9 mouse cellular contexts compared by ENCODE assay signal in the genomic region with DNA sequence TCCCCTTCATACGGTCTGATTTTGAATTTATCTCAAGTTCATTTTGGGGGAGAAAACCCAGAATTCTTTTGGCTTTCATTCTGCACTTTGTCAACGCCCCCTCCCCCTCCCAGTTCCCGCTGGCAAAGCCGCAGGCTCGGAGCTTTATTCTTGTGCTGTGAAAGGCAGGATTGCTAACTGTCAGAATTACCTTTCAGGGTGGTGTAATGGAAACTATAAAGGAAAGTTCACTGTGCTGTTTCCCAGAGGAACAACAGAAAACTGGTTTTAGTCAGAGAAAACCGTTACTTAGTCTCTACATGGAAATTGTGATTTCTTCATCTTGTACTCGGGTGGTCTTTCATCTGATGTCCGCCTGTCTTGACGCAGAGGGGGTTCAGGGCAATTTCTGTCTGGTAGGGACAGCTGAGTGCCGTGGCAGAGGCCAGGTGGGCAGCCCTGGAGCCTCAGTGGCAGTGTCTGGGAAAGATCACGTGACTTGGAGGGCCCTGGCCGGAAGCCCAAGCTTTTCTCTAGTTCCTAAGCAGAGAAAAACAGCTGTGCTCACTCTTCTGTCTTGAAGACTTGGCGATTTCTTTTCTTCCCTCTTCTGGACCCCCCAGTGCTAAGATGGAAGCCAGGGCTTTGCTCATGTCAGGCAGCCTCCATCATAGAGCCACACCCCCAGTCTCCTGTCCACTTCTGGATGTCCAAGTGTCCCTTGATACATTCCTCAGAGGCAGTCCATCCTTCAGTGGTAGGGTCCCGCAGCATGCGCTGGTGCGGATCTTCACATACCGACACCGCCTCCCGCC.
A peak's percentile ranks its signal among the peaks of the same experiment; 100 is the strongest.
DNase-seq lines count a peak whose midpoint lies in the region; ATAC-seq lines count a peak whose summit lies in the region.
"Had no signal": no experiment of that assay in that cellular context is flagged by ENCODE, and none has a peak within 500 bp of the region (broad histone marks: within the 10 kb centered on the region; RNA-seq: fewer than 3 reads in every experiment).

No protein-coding gene starts in this region.

- peaks cover 36% of the 10 kb centered on the region for H3K4me1 ChIP-seq in forebrain, embryonic 15.5 days
- peaks cover 18% of the 10 kb centered on the region for H3K4me1 ChIP-seq in hindbrain, embryonic 16.5 days (ENCODE audit: control insufficient read depth, insufficient read depth, low read depth, low read length)
- H3K4me1 ChIP-seq in neural tube, embryonic 13.5 days (replicated peaks) = peaks cover 40% of the 10 kb centered on the region

- no peaks in the 10 kb centered on the region for H3K9me3 ChIP-seq in forebrain, embryonic 15.5 days
- H3K9me3 ChIP-seq in hindbrain, embryonic 16.5 days (ENCODE audit: control insufficient read depth, low read length) = no peaks in the 10 kb centered on the region
- H3K9me3 ChIP-seq in neural tube, embryonic 13.5 days = no peaks in the 10 kb centered on the region

- ATAC-seq in forebrain, embryonic 15.5 days (replicated peaks) = peak; percentile 39; the same call in 1 of the 2 replicates
- ATAC-seq in hindbrain, embryonic 16.5 days = no peak
- ATAC-seq in neural tube, embryonic 13.5 days (ENCODE audit: low read depth) = no peak
- no peak for ATAC-seq in erythroid progenitor cell, adult 5-6 weeks (replicated peaks; ENCODE audit: low FRiP score, poor library complexity, severe bottlenecking)

- peak; percentile 71 for DNase-seq in left cerebral cortex, postnatal 4 days
- DNase-seq in left cerebral cortex, adult 9 months (ENCODE audit: low spot score in 2 of 2) = no peak
- DNase-seq in ovary, postnatal 36 days (ENCODE audit: low spot score) = no peak
- DNase-seq in cerebellum, adult 11-12 months = no peak

- H3K27me3 ChIP-seq in forebrain, embryonic 15.5 days = no peaks in the 10 kb centered on the region
- peaks cover 3% of the 10 kb centered on the region; the same call in 1 of the 2 replicates for H3K27me3 ChIP-seq in hindbrain, embryonic 16.5 days (replicated peaks; ENCODE audit: control insufficient read depth, insufficient read depth, low read length)
- peaks cover 19% of the 10 kb centered on the region; the same call in 1 of the 2 replicates for H3K27me3 ChIP-seq in neural tube, embryonic 13.5 days

- intact Hi-C loops in left cerebral cortex, postnatal 4 days (cut with DNase I) = no loop called here

- WGBS in forebrain, embryonic 15.5 days = 24% methylated on average over 19 of the region's 19 CpGs
- 29% methylated on average over 19 of the region's 19 CpGs for WGBS in hindbrain, embryonic 16.5 days
- 32% methylated on average over 19 of the region's 19 CpGs for WGBS in neural tube, embryonic 13.5 days

- H3K4me3 ChIP-seq in forebrain, embryonic 15.5 days = peak overlapping the region; percentile 32
- peak overlapping the region; percentile 2; the same call in 1 of the 2 replicates for H3K4me3 ChIP-seq in hindbrain, embryonic 16.5 days (ENCODE audit: low read length)
- no peak overlapping the region for H3K4me3 ChIP-seq in neural tube, embryonic 13.5 days

- peak overlapping the region; percentile 43 for H3K4me2 ChIP-seq in forebrain, embryonic 15.5 days (replicated peaks)
- peak overlapping the region; percentile 45 for H3K4me2 ChIP-seq in hindbrain, embryonic 16.5 days (ENCODE audit: low read length)
- peak overlapping the region; percentile 43 for H3K4me2 ChIP-seq in neural tube, embryonic 13.5 days

- peak overlapping the region; percentile 66 for H3K27ac ChIP-seq in forebrain, embryonic 15.5 days (replicated peaks)
- no peak overlapping the region for H3K27ac ChIP-seq in hindbrain, embryonic 16.5 days (ENCODE audit: low read depth, low read length)
- H3K27ac ChIP-seq in neural tube, embryonic 13.5 days (replicated peaks) = no peak overlapping the region
- H3K27ac ChIP-seq: macrophage had no signal

- no peaks in the 10 kb centered on the region for H3K36me3 ChIP-seq in forebrain, embryonic 15.5 days
- no peaks in the 10 kb centered on the region for H3K36me3 ChIP-seq in hindbrain, embryonic 16.5 days (ENCODE audit: control insufficient read depth, insufficient read depth, low read length)
- H3K36me3 ChIP-seq in neural tube, embryonic 13.5 days = no peaks in the 10 kb centered on the region

- peak overlapping the region; percentile 7; the same call in 1 of the 2 replicates for H3K9ac ChIP-seq in forebrain, embryonic 15.5 days (replicated peaks)
- H3K9ac ChIP-seq in hindbrain, embryonic 16.5 days (ENCODE audit: low read depth, low read length) = no peak overlapping the region
- no peak overlapping the region for H3K9ac ChIP-seq in neural tube, embryonic 13.5 days
